Mouse (Mus musculus) neural tube, embryonic 11.5 days (tissue): ENCODE data around the gene Pmm2. TPM values are rescaled to one million over a fixed set of nuclear protein-coding genes. Genes with fewer than 3 reads are reported as not detected.

Experiments used
- ATAC-seq: fragments of 200-750 bp; cut with Nextera tagmentation; 2 replicates; pipeline ENCODE4 v1.8.0; 2017; ENCODE audit warnings: moderate number of reproducible peaks, mild to moderate bottlenecking, moderate TSS enrichment, moderate library complexity; ENCODE audit not compliant: insufficient read depth, low FRiP score, low TSS enrichment
- DNase-seq: peaks from one replicate; pipeline ENCODE4 v3.0.0-alpha.2; 2015; ENCODE audit warnings: low spot score
- H3K27ac ChIP-seq: fragments of 300-500 bp; sonication (generic); 2 replicates; pipeline ENCODE4 v1.5.1; 2014; ENCODE audit warnings: low read depth, mild to moderate bottlenecking, low read length
- H3K27me3 ChIP-seq: fragments of 300-500 bp; sonication (generic); 2 replicates; pipeline ENCODE4 v1.6.1; 2014; ENCODE audit warnings: mild to moderate bottlenecking, low read length, mixed read lengths; ENCODE audit not compliant: control insufficient read depth, insufficient read depth
- H3K36me3 ChIP-seq: fragments of 300-500 bp; sonication (generic); 2 replicates; pipeline ENCODE4 v1.6.1; 2014; ENCODE audit warnings: mild to moderate bottlenecking, low read length, moderate library complexity, mixed read lengths; ENCODE audit not compliant: control insufficient read depth, insufficient read depth
- H3K4me1 ChIP-seq: fragments of 300-500 bp; sonication (generic); 2 replicates; pipeline ENCODE4 v1.6.1; 2014; ENCODE audit warnings: low read length, mixed read lengths; ENCODE audit not compliant: control insufficient read depth, insufficient read depth
- H3K4me2 ChIP-seq: fragments of 300-500 bp; sonication (generic); 2 replicates; pipeline ENCODE4 v1.6.1; 2014; ENCODE audit warnings: low read depth, mild to moderate bottlenecking, moderate library complexity
- H3K4me3 ChIP-seq: fragments of 300-500 bp; sonication (generic); 2 replicates; pipeline ENCODE4 v1.5.1; 2014; ENCODE audit warnings: low read depth, low read length
- H3K9ac ChIP-seq: fragments of 300-500 bp; sonication (generic); 2 replicates; pipeline ENCODE4 v1.6.1; 2014; ENCODE audit warnings: mild to moderate bottlenecking, low read length
- H3K9me3 ChIP-seq: fragments of 300-500 bp; sonication (generic); 2 replicates; pipeline ENCODE4 v1.6.1; 2016; ENCODE audit warnings: low read length; ENCODE audit not compliant: control insufficient read depth
- WGBS: fragments of 180-500 bp; shearing (Covaris S2); extraction: QIAGEN DNeasy Blood & Tissue Kit; methylation state at CpG from one replicate; pipeline ENCODE4 v1.1.7; 2014; 5-methylcytosine and 5-hydroxymethylcytosine counted together
- polyA plus RNA-seq: library from polyadenylated mRNA; unstranded; fragments of >200 nt; fragmentation: Nextera tagmentation; extraction: Ambion mirVana; gene quantifications from 2 replicates; pipeline ENCODE4 v1.2.1, GENCODE M21; 2014

Pmm2 gene
- polyA plus RNA-seq, 1 experiment from 2014 or later = 40.2 TPM

GRCm38 (mm10) chr16:8671551-8672349 lies 34.3 kb downstream of the Pmm2 start, which contains the start of gene Carhsp1:
Gene Carhsp1, minus strand, starts transcription at chr16:8672155.
- Histone ChIP-seq H3K4me3 (peak within 1 kb of the TSS; percentile 62), H3K4me1 (peaks cover 28% of the 10 kb centered on the region), H3K9ac (peak within 1 kb of the TSS; percentile 69), H3K27me3 (0 out of 2 replicates have a peak, but pooled peaks cover 5% of the 10 kb centered on the region), H3K9me3 (no peaks in the 10 kb centered on the region), H3K4me2 (peak within 1 kb of the TSS; percentile 64), H3K36me3 (no peaks in the 10 kb centered on the region), H3K27ac (peak within 1 kb of the TSS; percentile 31; the same call in 1 of the 2 replicates)
- ATAC-seq = peak; percentile 89
- WGBS = under 1% methylated on average over 67 of the region's 67 CpGs
- DNase-seq = peak; percentile 97

- 2% methylated on average over 18 of the region's 18 CpGs for WGBS
Measured at GRCm38 (mm10) chr16:8672350-8672687, 34.8 kb downstream of the Pmm2 start.

GRCm38 (mm10) chr16:8672811-8673210 lies 35.3 kb downstream of the Pmm2 start:
- no peak overlapping the region for H3K27ac ChIP-seq
- H3K4me1 ChIP-seq = peaks cover 24% of the 10 kb centered on the region
- H3K36me3 ChIP-seq = no peaks in the 10 kb centered on the region
- ATAC-seq (no peak), DNase-seq (no peak)
- no peak overlapping the region for H3K9ac ChIP-seq
- 0 out of 2 replicates have a peak, but pooled peaks cover 5% of the 10 kb centered on the region for H3K27me3 ChIP-seq
- H3K4me3 ChIP-seq = no peak overlapping the region
- H3K9me3 ChIP-seq = no peaks in the 10 kb centered on the region
- no peak overlapping the region; the same call in 1 of the 2 replicates for H3K4me2 ChIP-seq

More at GRCm38 (mm10) chr16:8672350-8672687, 34.8 kb downstream of the Pmm2 start:
- H3K9ac ChIP-seq = peak overlapping the region; percentile 37; the same call in 1 of the 2 replicates
- no peaks in the 10 kb centered on the region for H3K9me3 ChIP-seq
- peak overlapping the region; percentile 64 for H3K4me2 ChIP-seq
- 0 out of 2 replicates have a peak, but pooled peaks cover 5% of the 10 kb centered on the region for H3K27me3 ChIP-seq
- ATAC-seq (no peak), DNase-seq (no peak)
- no peaks in the 10 kb centered on the region for H3K36me3 ChIP-seq
- peak overlapping the region; percentile 62 for H3K4me3 ChIP-seq
- no peak overlapping the region for H3K27ac ChIP-seq
- peaks cover 28% of the 10 kb centered on the region for H3K4me1 ChIP-seq

- Histone ChIP-seq H3K9ac (no peak overlapping the region), H3K27me3 (0 out of 2 replicates have a peak, but pooled peaks cover 5% of the 10 kb centered on the region), H3K9me3 (no peaks in the 10 kb centered on the region), H3K36me3 (no peaks in the 10 kb centered on the region), H3K4me3 (no peak overlapping the region), H3K4me2 (no peak overlapping the region), H3K27ac (no peak overlapping the region), H3K4me1 (peaks cover 20% of the 10 kb centered on the region)
- DNase-seq (no peak), ATAC-seq (no peak)
- WGBS = 72% methylated on average over 6 of the region's 6 CpGs
Measured at GRCm38 (mm10) chr16:8673343-8673742, 35.9 kb downstream of the Pmm2 start.

GRCm38 (mm10) chr16:8674165-8674564 lies 36.7 kb downstream of the Pmm2 start:
- 0 out of 2 replicates have a peak, but pooled peaks cover 5% of the 10 kb centered on the region for H3K27me3 ChIP-seq
- H3K9me3 ChIP-seq = no peaks in the 10 kb centered on the region
- no peak overlapping the region for H3K9ac ChIP-seq
- peaks cover 14% of the 10 kb centered on the region for H3K4me1 ChIP-seq
- WGBS = 5% methylated on average over 8 of the region's 8 CpGs
- DNase-seq (peak; percentile 72), ATAC-seq (no peak)
- no peak overlapping the region for H3K4me3 ChIP-seq
- H3K36me3 ChIP-seq = no peaks in the 10 kb centered on the region
- H3K4me2 ChIP-seq = no peak overlapping the region
- H3K27ac ChIP-seq = no peak overlapping the region

- Histone ChIP-seq H3K9me3 (no peaks in the 10 kb centered on the region), H3K27ac (no peak overlapping the region), H3K4me3 (no peak overlapping the region), H3K9ac (no peak overlapping the region), H3K4me2 (no peak overlapping the region), H3K36me3 (no peaks in the 10 kb centered on the region), H3K4me1 (peaks cover 2% of the 10 kb centered on the region), H3K27me3 (0 out of 2 replicates have a peak, but pooled peaks cover 5% of the 10 kb centered on the region)
- DNase-seq (no peak), ATAC-seq (no peak)
- 88% methylated on average over 8 of the region's 8 CpGs for WGBS
Measured at GRCm38 (mm10) chr16:8675559-8675958, 38.1 kb downstream of the Pmm2 start.

- 79% methylated on average over 2 of the region's 2 CpGs for WGBS
- no peak for DNase-seq
- Histone ChIP-seq H3K27me3 (0 out of 2 replicates have a peak, but pooled peaks cover 5% of the 10 kb centered on the region), H3K9ac (no peak overlapping the region), H3K4me3 (no peak overlapping the region), H3K4me2 (no peak overlapping the region), H3K36me3 (no peaks in the 10 kb centered on the region), H3K4me1 (no peaks in the 10 kb centered on the region), H3K27ac (no peak overlapping the region), H3K9me3 (no peaks in the 10 kb centered on the region)
- no peak for ATAC-seq
Measured at GRCm38 (mm10) chr16:8676228-8676627, 38.8 kb downstream of the Pmm2 start.

GRCm38 (mm10) chr16:8676800-8677199 lies 39.3 kb downstream of the Pmm2 start:
- Histone ChIP-seq H3K36me3 (no peaks in the 10 kb centered on the region), H3K9ac (no peak overlapping the region), H3K9me3 (no peaks in the 10 kb centered on the region), H3K4me2 (no peak overlapping the region), H3K27me3 (0 out of 2 replicates have a peak, but pooled peaks cover 5% of the 10 kb centered on the region), H3K4me1 (no peaks in the 10 kb centered on the region), H3K27ac (no peak overlapping the region), H3K4me3 (no peak overlapping the region)
- ATAC-seq = no peak
- DNase-seq = peak; percentile 51
- WGBS = 51% methylated on average over 4 of the region's 4 CpGs

GRCm38 (mm10) chr16:8678035-8678434 lies 40.6 kb downstream of the Pmm2 start:
- no peak for ATAC-seq
- DNase-seq = no peak
- Histone ChIP-seq H3K27me3 (0 out of 2 replicates have a peak, but pooled peaks cover 2% of the 10 kb centered on the region), H3K36me3 (no peaks in the 10 kb centered on the region), H3K9ac (no peak overlapping the region), H3K27ac (no peak overlapping the region), H3K4me3 (no peak overlapping the region), H3K4me1 (no peaks in the 10 kb centered on the region), H3K9me3 (no peaks in the 10 kb centered on the region), H3K4me2 (no peak overlapping the region)
- WGBS = 65% methylated on average over 5 of the region's 5 CpGs
